Mouse (Mus musculus): ENCODE data around the gene Pnma5.

DNA sequence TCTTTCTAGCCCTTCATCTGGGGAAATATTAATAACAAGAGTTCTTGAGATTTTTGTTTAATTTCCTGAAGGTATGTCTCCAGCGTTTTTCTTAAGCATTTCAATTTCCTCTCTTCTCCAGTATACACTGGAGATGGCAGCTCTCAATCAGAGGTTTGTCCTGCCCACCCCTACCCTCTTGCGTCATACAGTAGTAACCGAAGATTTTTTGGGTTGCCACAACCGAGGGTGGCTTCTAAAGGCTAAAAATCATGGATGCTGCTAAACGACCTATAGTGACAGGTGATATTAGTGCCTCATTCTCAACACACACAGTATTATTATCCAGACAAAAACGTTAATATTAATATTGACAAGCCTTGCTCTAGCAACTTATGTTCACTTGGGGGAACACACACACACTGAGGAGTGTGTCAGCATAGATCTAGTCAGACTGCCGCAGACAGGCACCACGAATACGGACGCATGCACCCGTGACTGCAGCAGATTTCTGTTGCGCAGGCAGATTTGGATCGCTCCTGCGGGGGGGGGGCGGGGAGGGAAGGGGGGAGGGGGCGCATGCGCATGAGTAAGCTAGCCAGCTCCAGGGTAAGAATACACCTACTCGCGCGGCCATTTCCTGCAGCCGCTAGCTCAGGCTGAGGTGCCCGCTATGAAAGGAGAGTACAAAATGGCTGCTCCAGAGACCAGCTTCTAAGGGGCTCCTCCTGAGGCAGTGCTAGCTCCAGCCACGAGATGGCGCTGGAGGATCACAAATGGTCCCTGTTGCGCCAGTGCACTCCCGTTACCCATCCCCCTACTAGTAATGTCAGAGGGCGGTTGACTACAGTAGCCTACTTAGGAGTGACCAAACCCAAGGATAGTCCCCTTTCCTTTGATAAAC is 29.1 kb downstream of the Pnma5 start:
- TF ChIP-seq CTCF (IDR thresholded peaks at IDR 0.05; ENCODE audit: borderline replicate concordance, extremely low read depth, insufficient read depth, insufficient read length): peak; percentile 94
- TF ChIP-seq POLR2A (IDR thresholded peaks at IDR 0.05; ENCODE audit: borderline replicate concordance, extremely low read depth, insufficient read depth, insufficient read length, poor library complexity, severe bottlenecking): peak; percentile 47; the same call in 1 of the 2 replicates
